Mouse (Mus musculus) heart, adult 2 months (tissue): ENCODE data around the gene Mast2.

ENCODE experiments used
- CTCF ChIP-seq: fragments of 200-600 bp; IDR thresholded peaks from 2 replicates; pipeline ENCODE4 v1.8.1; 2022; ENCODE audit warnings: antibody characterized with exemption, mild to moderate bottlenecking, moderate library complexity
- POLR2A ChIP-seq: fragments of 200-500 bp; IDR thresholded peaks from 2 replicates; pipeline ENCODE4 v1.6.1; 2011; ENCODE audit warnings: mild to moderate bottlenecking, low read depth, low read length, control low read depth; ENCODE audit not compliant: insufficient read depth

DNA sequence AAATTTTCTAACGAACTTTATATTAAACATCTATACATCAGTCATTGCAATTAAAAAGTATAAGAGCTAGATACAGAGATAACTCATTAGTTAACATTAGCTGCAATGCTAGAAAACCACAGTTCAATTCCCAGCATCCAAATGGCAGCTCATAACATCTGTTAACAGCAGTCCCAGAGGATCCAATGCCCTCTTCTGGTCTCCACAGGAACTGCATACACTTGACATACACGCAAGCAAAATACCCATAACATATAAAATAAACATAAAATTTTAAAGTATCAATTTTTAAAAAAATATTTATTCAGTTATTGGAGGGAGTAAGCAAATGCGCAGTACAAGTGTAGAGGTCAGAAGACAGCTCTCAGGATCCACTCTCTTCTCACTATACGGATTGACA, 28.4 kb downstream of the Mast2 start:
- TF ChIP-seq CTCF = peak; percentile 53
- no peak for TF ChIP-seq POLR2A
